Mouse (Mus musculus): ENCODE results near the gene Olfr279.

Olfr279 gene

GRCm38 (mm10) chr15:98541064-98541463 is 48.9 kb downstream of the Olfr279 start:
- CTCF ChIA-PET, result no interaction called here

- CTCF ChIA-PET, result interaction anchor here (0.6 kb wide), 1 partner anchor 318 kb away, joined by 3 read pairs; no protein-coding TSS in a partner anchor
Observed at GRCm38 (mm10) chr15:98543341-98543740, 51.1 kb downstream of the Olfr279 start.

- CTCF ChIA-PET, result no interaction called here
Observed at GRCm38 (mm10) chr15:98545151-98545550, 52.9 kb downstream of the Olfr279 start.

- CTCF ChIA-PET, result no interaction called here
Observed at GRCm38 (mm10) chr15:98546843-98547242, 54.6 kb downstream of the Olfr279 start.

Measured in spleen, embryonic (tissue).